Mouse (Mus musculus) myocyte (in vitro differentiated cells): ENCODE results near the gene Gm32742.

Experiments
- CEBPB ChIP-seq: IDR thresholded peaks from 2 replicates; pipeline ENCODE4 v1.6.1; 2011; ENCODE audit warnings: mild to moderate bottlenecking, moderate library complexity; ENCODE audit not compliant: poor library complexity, insufficient read depth, severe bottlenecking
- E2F4 ChIP-seq: IDR thresholded peaks from one replicate; pipeline ENCODE4 v1.6.1; 2011; ENCODE audit warnings: mild to moderate bottlenecking, control low read depth, moderate library complexity; ENCODE audit not compliant: insufficient read depth
- MAX ChIP-seq: IDR thresholded peaks from one replicate; pipeline ENCODE4 v1.6.1; 2011; ENCODE audit warnings: low read depth, mild to moderate bottlenecking, control low read depth
- MYOD1 ChIP-seq, 3 experiments: IDR thresholded peaks; one replicate each; pipeline ENCODE4 v1.6.1; 2011; ENCODE audit warnings: control low read depth in 2 of 3, low read depth in 2 of 3, mild to moderate bottlenecking in 2 of 3, moderate library complexity in 1 of 3; ENCODE audit not compliant: insufficient read length in 2 of 3, control insufficient read depth in 1 of 3
- MYOG ChIP-seq, 3 experiments: IDR thresholded peaks; one replicate each; pipeline ENCODE4 v1.6.1; 2011; ENCODE audit warnings: control low read depth in 2 of 3, low read depth in 2 of 3, mild to moderate bottlenecking in 2 of 3; ENCODE audit not compliant: insufficient read length in 2 of 3, control insufficient read depth in 1 of 3, insufficient read depth in 1 of 3
- POLR2A ChIP-seq: IDR thresholded peaks from one replicate; pipeline ENCODE4 v1.6.1; 2011; ENCODE audit warnings: low read depth, mild to moderate bottlenecking, control low read depth, moderate library complexity; ENCODE audit not compliant: insufficient read length
- POLR2AphosphoS2 ChIP-seq: IDR thresholded peaks from one replicate; pipeline ENCODE4 v1.6.1; 2011; ENCODE audit warnings: low read depth, control low read depth; ENCODE audit not compliant: insufficient read length
- REST ChIP-seq: IDR thresholded peaks from one replicate; pipeline ENCODE4 v1.6.1; 2011; ENCODE audit warnings: mild to moderate bottlenecking, control low read depth, moderate library complexity; ENCODE audit not compliant: insufficient read depth, insufficient read length
- SRF ChIP-seq: IDR thresholded peaks from one replicate; pipeline ENCODE4 v1.6.1; 2011; ENCODE audit warnings: low read depth; ENCODE audit not compliant: control insufficient read depth, insufficient read length
- TCF12 ChIP-seq: IDR thresholded peaks from one replicate; pipeline ENCODE4 v1.6.1; 2011; ENCODE audit warnings: mild to moderate bottlenecking, control low read depth; ENCODE audit not compliant: poor library complexity, insufficient read depth, severe bottlenecking
- TCF3 ChIP-seq: IDR thresholded peaks from one replicate; pipeline ENCODE4 v1.6.1; 2011; ENCODE audit warnings: low read depth, control low read depth; ENCODE audit not compliant: insufficient read length
- USF1 ChIP-seq: IDR thresholded peaks from one replicate; pipeline ENCODE4 v1.6.1; 2011; ENCODE audit warnings: low read depth, mild to moderate bottlenecking, control low read depth, moderate library complexity

DNA sequence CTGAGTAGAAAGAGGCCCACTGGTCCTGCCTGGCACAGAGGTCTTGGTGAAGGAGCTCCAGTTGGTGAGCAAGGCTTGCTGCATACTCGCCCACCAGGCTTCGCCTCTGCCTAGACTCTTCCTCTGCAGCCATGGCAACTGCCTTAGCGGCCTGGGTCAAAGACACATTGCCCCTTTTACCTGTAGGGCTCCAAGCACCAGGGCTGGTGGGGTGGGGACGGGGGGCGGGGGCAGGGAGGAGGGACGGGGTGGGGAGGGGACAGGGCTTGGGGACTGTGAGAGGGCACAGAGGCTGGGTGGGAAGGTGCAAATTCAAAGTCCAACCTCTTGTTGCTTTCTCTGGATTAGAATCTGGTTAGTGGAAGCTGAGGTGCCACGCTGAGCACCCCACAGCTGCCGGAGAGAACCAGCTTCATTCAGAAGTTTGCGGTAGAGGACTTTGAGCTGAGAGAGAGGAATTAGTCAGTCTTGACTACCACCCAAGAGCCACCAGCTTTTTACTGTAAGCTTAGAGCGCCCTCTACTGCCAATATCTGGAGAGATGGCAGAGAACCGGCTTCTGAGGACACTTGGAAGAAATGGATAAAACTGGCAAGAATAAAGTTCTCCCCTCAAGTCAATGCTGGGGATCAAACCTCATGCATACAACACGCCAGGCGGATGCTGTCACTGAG lies 13.1 kb downstream of the Gm32742 start:
- TF ChIP-seq POLR2A (no peak), TCF12 (no peak), E2F4 (no peak), TCF3 (no peak), CEBPB (no peak), USF1 (no peak), POLR2AphosphoS2 (no peak), MYOG (IDR thresholded peaks at IDR 0.05; ENCODE audit: control insufficient read depth in 1 of 3, insufficient read depth in 1 of 3, insufficient read length in 2 of 3, low read depth in 2 of 3) (no peak), REST (no peak), MAX (no peak), MYOD1 (IDR thresholded peaks at IDR 0.05; ENCODE audit: control insufficient read depth in 1 of 3, insufficient read length in 2 of 3, low read depth in 2 of 3) (no peak), SRF (no peak)
